Mouse (Mus musculus) myocyte (in vitro differentiated cells): ENCODE measurements around the gene Cntn2. TPM values are rescaled to one million over a fixed set of nuclear protein-coding genes. Genes with fewer than 3 reads are reported as not detected.

Source experiments
- H3K27me3 ChIP-seq: one replicate; pipeline ENCODE4 v1.6.1; 2011; ENCODE audit not compliant: control insufficient read depth, insufficient read depth, insufficient read length
- H3K36me3 ChIP-seq: one replicate; pipeline ENCODE4 v1.6.1; 2011; ENCODE audit not compliant: control insufficient read depth, insufficient read depth
- H3K4me2 ChIP-seq: one replicate; pipeline ENCODE4 v1.6.1; 2011; ENCODE audit warnings: low read depth, control low read depth
- H3K4me3 ChIP-seq: one replicate; pipeline ENCODE4 v1.5.1; 2011; ENCODE audit warnings: mild to moderate bottlenecking, control low read depth, moderate library complexity
- H3K79me2 ChIP-seq: one replicate; pipeline ENCODE4 v1.6.1; 2011; ENCODE audit not compliant: control insufficient read depth, insufficient read depth
- H3ac ChIP-seq: one replicate; pipeline ENCODE4 v1.6.1; 2011; ENCODE audit not compliant: control insufficient read depth, insufficient read length
- CEBPB ChIP-seq: IDR thresholded peaks from 2 replicates; pipeline ENCODE4 v1.6.1; 2011; ENCODE audit warnings: mild to moderate bottlenecking, moderate library complexity; ENCODE audit not compliant: poor library complexity, insufficient read depth, severe bottlenecking
- E2F4 ChIP-seq: IDR thresholded peaks from one replicate; pipeline ENCODE4 v1.6.1; 2011; ENCODE audit warnings: mild to moderate bottlenecking, control low read depth, moderate library complexity; ENCODE audit not compliant: insufficient read depth
- MAX ChIP-seq: IDR thresholded peaks from one replicate; pipeline ENCODE4 v1.6.1; 2011; ENCODE audit warnings: low read depth, mild to moderate bottlenecking, control low read depth
- MYOD1 ChIP-seq, 3 experiments: IDR thresholded peaks; one replicate each; pipeline ENCODE4 v1.6.1; 2011; ENCODE audit warnings: control low read depth in 2 of 3, low read depth in 2 of 3, mild to moderate bottlenecking in 2 of 3, moderate library complexity in 1 of 3; ENCODE audit not compliant: insufficient read length in 2 of 3, control insufficient read depth in 1 of 3
- MYOG ChIP-seq, 3 experiments: IDR thresholded peaks; one replicate each; pipeline ENCODE4 v1.6.1; 2011; ENCODE audit warnings: control low read depth in 2 of 3, low read depth in 2 of 3, mild to moderate bottlenecking in 2 of 3; ENCODE audit not compliant: insufficient read length in 2 of 3, control insufficient read depth in 1 of 3, insufficient read depth in 1 of 3
- POLR2A ChIP-seq: IDR thresholded peaks from one replicate; pipeline ENCODE4 v1.6.1; 2011; ENCODE audit warnings: low read depth, mild to moderate bottlenecking, control low read depth, moderate library complexity; ENCODE audit not compliant: insufficient read length
- POLR2AphosphoS2 ChIP-seq: IDR thresholded peaks from one replicate; pipeline ENCODE4 v1.6.1; 2011; ENCODE audit warnings: low read depth, control low read depth; ENCODE audit not compliant: insufficient read length
- REST ChIP-seq: IDR thresholded peaks from one replicate; pipeline ENCODE4 v1.6.1; 2011; ENCODE audit warnings: mild to moderate bottlenecking, control low read depth, moderate library complexity; ENCODE audit not compliant: insufficient read depth, insufficient read length
- SRF ChIP-seq: IDR thresholded peaks from one replicate; pipeline ENCODE4 v1.6.1; 2011; ENCODE audit warnings: low read depth; ENCODE audit not compliant: control insufficient read depth, insufficient read length
- TCF12 ChIP-seq: IDR thresholded peaks from one replicate; pipeline ENCODE4 v1.6.1; 2011; ENCODE audit warnings: mild to moderate bottlenecking, control low read depth; ENCODE audit not compliant: poor library complexity, insufficient read depth, severe bottlenecking
- TCF3 ChIP-seq: IDR thresholded peaks from one replicate; pipeline ENCODE4 v1.6.1; 2011; ENCODE audit warnings: low read depth, control low read depth; ENCODE audit not compliant: insufficient read length
- USF1 ChIP-seq: IDR thresholded peaks from one replicate; pipeline ENCODE4 v1.6.1; 2011; ENCODE audit warnings: low read depth, mild to moderate bottlenecking, control low read depth, moderate library complexity
- polyA plus RNA-seq: library from polyadenylated mRNA; unstranded; fragments of >200 nt; fragmentation: generic; extraction: Trizol; gene quantifications from one replicate; pipeline ENCODE4 v1.2.1, GENCODE M21; 2012; ENCODE audit warnings: missing spikeins

Cntn2 gene
- not detected for polyA plus RNA-seq

GRCm38 (mm10) chr1:132542762-132543306, at the start of gene Cntn2:
Cntn2 (minus strand) TSS chr1:132543256.
- peaks cover 79% of the 10 kb centered on the region for H3K27me3 ChIP-seq
- no peak within 1 kb of the TSS for H3K4me2 ChIP-seq
- TF ChIP-seq POLR2A: no peak
- TF ChIP-seq MAX: no peak
- TF ChIP-seq MYOG (IDR thresholded peaks at IDR 0.05; ENCODE audit: control insufficient read depth in 1 of 3, insufficient read depth in 1 of 3, insufficient read length in 2 of 3, low read depth in 2 of 3): no peak
- no peak for TF ChIP-seq POLR2AphosphoS2
- TF ChIP-seq TCF3: no peak
- no peak for TF ChIP-seq E2F4
- TF ChIP-seq MYOD1 (IDR thresholded peaks at IDR 0.05; ENCODE audit: control insufficient read depth in 1 of 3, insufficient read length in 2 of 3, low read depth in 2 of 3): no peak
- no peak for TF ChIP-seq REST
- TF ChIP-seq USF1: no peak
- no peak for TF ChIP-seq TCF12
- no peak for TF ChIP-seq CEBPB
- no peak for TF ChIP-seq SRF
- H3K36me3 ChIP-seq: no peaks in the 10 kb centered on the region
- no peak within 1 kb of the TSS for H3ac ChIP-seq
- no peaks in the 10 kb centered on the region for H3K79me2 ChIP-seq
- H3K4me3 ChIP-seq: no peak within 1 kb of the TSS

GRCm38 (mm10) chr1:132592145-132592544, 49.1 kb upstream of the Cntn2 start:
- Histone ChIP-seq H3ac (no peak overlapping the region), H3K4me2 (no peak overlapping the region), H3K4me3 (no peak overlapping the region), H3K36me3 (no peaks in the 10 kb centered on the region), H3K79me2 (no peaks in the 10 kb centered on the region), H3K27me3 (peaks cover 51% of the 10 kb centered on the region)
- TF ChIP-seq TCF3 (no peak), MYOG (IDR thresholded peaks at IDR 0.05; ENCODE audit: control insufficient read depth in 1 of 3, insufficient read depth in 1 of 3, insufficient read length in 2 of 3, low read depth in 2 of 3) (no peak), POLR2AphosphoS2 (no peak), MAX (no peak)

- no peak overlapping the region for H3K4me2 ChIP-seq
- no peaks in the 10 kb centered on the region for H3K36me3 ChIP-seq
- peaks cover 51% of the 10 kb centered on the region for H3K27me3 ChIP-seq
- no peaks in the 10 kb centered on the region for H3K79me2 ChIP-seq
- no peak overlapping the region for H3ac ChIP-seq
- TF ChIP-seq TCF12: no peak
- TF ChIP-seq POLR2A: no peak
- TF ChIP-seq MYOD1 (IDR thresholded peaks at IDR 0.05; ENCODE audit: control insufficient read depth in 1 of 3, insufficient read length in 2 of 3, low read depth in 2 of 3): no peak
- H3K4me3 ChIP-seq: no peak overlapping the region
These were observed 48.4 kb upstream of the Cntn2 start for GRCm38 (mm10) chr1:132591399-132591930.

GRCm38 (mm10) chr1:132586679-132587201, 43.7 kb upstream of the Cntn2 start:
- no peak overlapping the region for H3ac ChIP-seq
- H3K4me3 ChIP-seq: no peak overlapping the region
- no peak overlapping the region for H3K4me2 ChIP-seq
- H3K79me2 ChIP-seq: no peaks in the 10 kb centered on the region
- peaks cover 65% of the 10 kb centered on the region for H3K27me3 ChIP-seq
- H3K36me3 ChIP-seq: no peaks in the 10 kb centered on the region
- TF ChIP-seq MAX (no peak), CEBPB (no peak), MYOG (IDR thresholded peaks at IDR 0.05; ENCODE audit: control insufficient read depth in 1 of 3, insufficient read depth in 1 of 3, insufficient read length in 2 of 3, low read depth in 2 of 3) (no peak), TCF12 (no peak), USF1 (no peak), POLR2A (no peak), REST (no peak)

- Histone ChIP-seq H3ac (no peak overlapping the region), H3K79me2 (no peaks in the 10 kb centered on the region), H3K27me3 (peaks cover 70% of the 10 kb centered on the region), H3K36me3 (no peaks in the 10 kb centered on the region), H3K4me2 (no peak overlapping the region), H3K4me3 (no peak overlapping the region)
- TF ChIP-seq POLR2A (no peak), SRF (no peak)
These were observed 42.3 kb upstream of the Cntn2 start for GRCm38 (mm10) chr1:132585376-132585775.
